Mouse (Mus musculus) olfactory bulb, adult 2 months (tissue): ENCODE data around the gene Polr1b.

Experiments
- CTCF ChIP-seq: fragments of 200-500 bp; IDR thresholded peaks from 2 replicates; pipeline ENCODE4 v1.5.1; 2012; ENCODE audit warnings: low read depth, mild to moderate bottlenecking, low read length, moderate library complexity; ENCODE audit not compliant: insufficient read depth
- POLR2A ChIP-seq: fragments of 200-500 bp; IDR thresholded peaks from 2 replicates; pipeline ENCODE4 v1.6.1; 2012; ENCODE audit warnings: mild to moderate bottlenecking, low read depth, low read length, moderate library complexity; ENCODE audit not compliant: insufficient read depth

- TF ChIP-seq CTCF (no peak), POLR2A (no peak)
These were observed 66.0 kb downstream of the Polr1b start for GRCm38 (mm10) chr2:129166466-129167463.
